Mouse (Mus musculus): ENCODE results near the gene Lasp1. TPM values are rescaled to one million over a fixed set of nuclear protein-coding genes. Genes with fewer than 3 reads are reported as not detected.
"Not testable (repeated sequence)": the region's sequence is repeated elsewhere in the genome, so short reads cannot be mapped to it uniquely, and the experiment has no call there.

Lasp1 gene
- total RNA-seq, 1 experiment from 2014 or later: 315 TPM

- ATAC-seq (ENCODE audit: extremely low read depth, insufficient number of reproducible peaks, low FRiP score, poor library complexity, severe bottlenecking): no peak
These were observed 22.7 kb downstream of the Lasp1 start for GRCm38 (mm10) chr11:97821401-97822064.

GRCm38 (mm10) chr11:97822840-97823603 lies 24.2 kb downstream of the Lasp1 start:
- no peak for ATAC-seq (ENCODE audit: extremely low read depth, insufficient number of reproducible peaks, low FRiP score, poor library complexity, severe bottlenecking)

GRCm38 (mm10) chr11:97824168-97824567 lies 25.4 kb downstream of the Lasp1 start:
- ATAC-seq (ENCODE audit: extremely low read depth, insufficient number of reproducible peaks, low FRiP score, poor library complexity, severe bottlenecking): no peak

GRCm38 (mm10) chr11:97824895-97825294 lies 26.1 kb downstream of the Lasp1 start:
- no peak for ATAC-seq (ENCODE audit: extremely low read depth, insufficient number of reproducible peaks, low FRiP score, poor library complexity, severe bottlenecking)

- peak; percentile 14; the same call in 1 of the 2 replicates for ATAC-seq (ENCODE audit: extremely low read depth, insufficient number of reproducible peaks, low FRiP score, poor library complexity, severe bottlenecking)
These were observed 26.5 kb downstream of the Lasp1 start for GRCm38 (mm10) chr11:97825295-97825694.

GRCm38 (mm10) chr11:97825971-97826370 lies 27.2 kb downstream of the Lasp1 start:
- ATAC-seq (ENCODE audit: extremely low read depth, insufficient number of reproducible peaks, low FRiP score, poor library complexity, severe bottlenecking): no peak

GRCm38 (mm10) chr11:97826414-97826813 lies 27.6 kb downstream of the Lasp1 start:
- ATAC-seq (ENCODE audit: extremely low read depth, insufficient number of reproducible peaks, low FRiP score, poor library complexity, severe bottlenecking): 0 out of 2 replicates have a peak, but pooled peaks have one; percentile 21

GRCm38 (mm10) chr11:97827654-97828053 lies 28.9 kb downstream of the Lasp1 start:
- no peak for ATAC-seq (ENCODE audit: extremely low read depth, insufficient number of reproducible peaks, low FRiP score, poor library complexity, severe bottlenecking)

- ATAC-seq (ENCODE audit: extremely low read depth, insufficient number of reproducible peaks, low FRiP score, poor library complexity, severe bottlenecking): no peak
These were observed 30.6 kb downstream of the Lasp1 start for GRCm38 (mm10) chr11:97829365-97829764.

GRCm38 (mm10) chr11:97829913-97830476 lies 31.2 kb downstream of the Lasp1 start:
- ATAC-seq (ENCODE audit: extremely low read depth, insufficient number of reproducible peaks, low FRiP score, poor library complexity, severe bottlenecking): peak; percentile 76

- ATAC-seq (ENCODE audit: extremely low read depth, insufficient number of reproducible peaks, low FRiP score, poor library complexity, severe bottlenecking): no peak
These were observed 31.7 kb downstream of the Lasp1 start for GRCm38 (mm10) chr11:97830501-97830900.

- no peak for ATAC-seq (ENCODE audit: extremely low read depth, insufficient number of reproducible peaks, low FRiP score, poor library complexity, severe bottlenecking)
These were observed 33.2 kb downstream of the Lasp1 start for GRCm38 (mm10) chr11:97832001-97832400.

GRCm38 (mm10) chr11:97833352-97833751 lies 34.6 kb downstream of the Lasp1 start:
- no peak for ATAC-seq (ENCODE audit: extremely low read depth, insufficient number of reproducible peaks, low FRiP score, poor library complexity, severe bottlenecking)

- no peak for ATAC-seq (ENCODE audit: extremely low read depth, insufficient number of reproducible peaks, low FRiP score, poor library complexity, severe bottlenecking)
These were observed 37.7 kb downstream of the Lasp1 start for GRCm38 (mm10) chr11:97836541-97836940.

GRCm38 (mm10) chr11:97837051-97837450 lies 38.3 kb downstream of the Lasp1 start:
- ATAC-seq (ENCODE audit: extremely low read depth, insufficient number of reproducible peaks, low FRiP score, poor library complexity, severe bottlenecking): not testable (repeated sequence)

- no peak for ATAC-seq (ENCODE audit: extremely low read depth, insufficient number of reproducible peaks, low FRiP score, poor library complexity, severe bottlenecking)
These were observed 38.9 kb downstream of the Lasp1 start for GRCm38 (mm10) chr11:97837641-97838149.

GRCm38 (mm10) chr11:97838779-97839440 lies 40.1 kb downstream of the Lasp1 start:
- no peak for ATAC-seq (ENCODE audit: extremely low read depth, insufficient number of reproducible peaks, low FRiP score, poor library complexity, severe bottlenecking)

GRCm38 (mm10) chr11:97839441-97840134 lies 40.8 kb downstream of the Lasp1 start:
- no peak for ATAC-seq (ENCODE audit: extremely low read depth, insufficient number of reproducible peaks, low FRiP score, poor library complexity, severe bottlenecking)

GRCm38 (mm10) chr11:97840135-97840490 lies 41.3 kb downstream of the Lasp1 start:
- ATAC-seq (ENCODE audit: extremely low read depth, insufficient number of reproducible peaks, low FRiP score, poor library complexity, severe bottlenecking): no peak

All from neutrophil, adult 5-6 weeks (primary cell).